Mouse (Mus musculus) liver, adult 2 months (tissue): ENCODE results near the gene Wdr1. TPM values are rescaled to one million over a fixed set of nuclear protein-coding genes. Genes with fewer than 3 reads are reported as not detected.
A peak's percentile ranks its signal among the peaks of the same experiment; 100 is the strongest.

Experiments
- DNase-seq: peaks from one replicate; pipeline ENCODE4 v3.0.0-alpha.2; 2011; ENCODE audit warnings: low read depth, low spot score; ENCODE audit errors: extremely low read depth
- H3K27ac ChIP-seq: fragments of 200-500 bp; replicated peaks from 2 replicates; pipeline ENCODE4 v1.5.1; 2012; ENCODE audit warnings: low read depth, mild to moderate bottlenecking, control low read depth, inconsistent platforms, low read length; ENCODE audit not compliant: insufficient read depth
- H3K27me3 ChIP-seq: fragments of 200-500 bp; 2 replicates; pipeline ENCODE4 v1.6.1; 2012; ENCODE audit warnings: mild to moderate bottlenecking, moderate library complexity, low read length, inconsistent platforms; ENCODE audit not compliant: control insufficient read depth, insufficient read depth
- H3K36me3 ChIP-seq: fragments of 200-500 bp; 2 replicates; pipeline ENCODE4 v1.6.1; 2012; ENCODE audit warnings: low read length, inconsistent platforms; ENCODE audit not compliant: control insufficient read depth, insufficient read depth
- H3K4me1 ChIP-seq: fragments of 200-500 bp; 2 replicates; pipeline ENCODE4 v1.6.1; 2011; ENCODE audit warnings: low read length; ENCODE audit not compliant: control insufficient read depth, insufficient read depth
- H3K4me3 ChIP-seq: fragments of 200-500 bp; 2 replicates; pipeline ENCODE4 v1.5.1; 2011; ENCODE audit warnings: low read depth, mild to moderate bottlenecking, control low read depth, low read length, moderate library complexity; ENCODE audit not compliant: insufficient read depth
- H3K79me2 ChIP-seq: fragments of 200-500 bp; 2 replicates; pipeline ENCODE4 v1.6.1; 2012; ENCODE audit warnings: inconsistent platforms, mild to moderate bottlenecking, low read length, moderate library complexity; ENCODE audit not compliant: control insufficient read depth, insufficient read depth
- H3K9ac ChIP-seq: fragments of 200-500 bp; 2 replicates; pipeline ENCODE4 v1.6.1; 2012; ENCODE audit warnings: low read depth, mild to moderate bottlenecking, control low read depth, inconsistent platforms, low read length
- CTCF ChIP-seq: fragments of 200-500 bp; IDR thresholded peaks from 2 replicates; pipeline ENCODE4 v1.5.1; 2011; ENCODE audit warnings: low read depth, low read length, control low read depth
- POLR2A ChIP-seq: fragments of 200-500 bp; IDR thresholded peaks from 2 replicates; pipeline ENCODE4 v1.6.1; 2011; ENCODE audit warnings: low read length, control low read depth; ENCODE audit not compliant: insufficient read depth; ENCODE audit errors: extremely low read depth
- WGBS: fragments of 180-500 bp; shearing (Covaris S2); methylation state at CpG from one replicate; pipeline ENCODE4 v1.1.7; 2018; 5-methylcytosine and 5-hydroxymethylcytosine counted together
- polyA plus RNA-seq: library from polyadenylated mRNA; depleted of rRNA; stranded (reverse); fragments of >200 nt; gene quantifications from 2 replicates; pipeline ENCODE4 v1.2.3, GENCODE M21; 2012
- total RNA-seq: library from RNA; depleted of rRNA; stranded (reverse); fragments of >200 nt; gene quantifications from 2 replicates; pipeline ENCODE4 v1.2.3, GENCODE M21; 2014

Wdr1 gene
- total and polyA plus RNA-seq, 2 experiments = 40.4 to 42.1 TPM

DNA sequence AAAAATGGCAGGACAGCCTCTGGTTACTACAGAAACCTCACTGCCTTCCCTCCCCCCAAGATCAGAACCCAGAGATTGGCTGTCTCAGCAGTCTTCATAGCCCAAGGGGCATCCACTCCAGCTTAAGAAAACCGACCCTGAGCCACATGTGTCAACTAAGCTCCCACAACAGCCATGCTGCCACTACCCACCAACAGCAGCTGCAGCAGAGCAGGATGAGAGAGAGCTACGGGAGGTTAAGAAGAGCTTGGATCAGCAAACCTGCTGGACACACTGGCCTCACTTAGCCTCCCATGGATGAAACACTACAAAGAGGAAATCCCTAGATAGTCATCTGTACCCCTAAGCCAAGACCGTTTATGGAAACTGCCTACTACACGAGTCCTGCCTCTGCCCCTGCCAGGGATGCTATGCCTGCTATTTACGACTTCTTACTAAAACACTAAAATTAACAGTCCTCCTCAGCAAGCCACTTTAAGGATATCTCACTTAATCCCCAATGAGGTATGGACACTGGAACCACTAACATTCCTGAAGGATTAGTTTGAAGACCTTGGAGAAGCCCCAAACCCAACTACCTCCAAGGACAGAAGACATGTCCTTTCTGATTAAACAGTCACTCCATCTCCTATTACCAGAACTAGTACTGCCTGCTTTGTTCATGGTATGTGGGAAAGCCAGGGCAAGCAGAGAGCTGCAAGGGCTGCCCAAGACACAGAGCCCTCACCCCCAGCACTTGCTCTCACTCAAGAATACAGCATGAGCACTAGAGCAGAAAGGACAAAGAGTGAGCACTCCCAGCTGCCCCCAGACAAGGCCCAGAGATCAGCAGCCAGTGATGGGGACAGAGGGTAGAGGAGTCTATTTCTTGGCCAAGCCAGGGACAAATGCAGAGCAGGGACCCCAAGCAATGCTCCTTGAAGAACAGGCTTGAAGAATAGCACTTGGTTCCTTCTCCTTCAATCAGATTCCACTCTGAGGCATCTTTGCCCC lies 18.3 kb downstream of the Wdr1 start:
- WGBS = 79% methylated on average over 5 of the region's 5 CpGs

DNA sequence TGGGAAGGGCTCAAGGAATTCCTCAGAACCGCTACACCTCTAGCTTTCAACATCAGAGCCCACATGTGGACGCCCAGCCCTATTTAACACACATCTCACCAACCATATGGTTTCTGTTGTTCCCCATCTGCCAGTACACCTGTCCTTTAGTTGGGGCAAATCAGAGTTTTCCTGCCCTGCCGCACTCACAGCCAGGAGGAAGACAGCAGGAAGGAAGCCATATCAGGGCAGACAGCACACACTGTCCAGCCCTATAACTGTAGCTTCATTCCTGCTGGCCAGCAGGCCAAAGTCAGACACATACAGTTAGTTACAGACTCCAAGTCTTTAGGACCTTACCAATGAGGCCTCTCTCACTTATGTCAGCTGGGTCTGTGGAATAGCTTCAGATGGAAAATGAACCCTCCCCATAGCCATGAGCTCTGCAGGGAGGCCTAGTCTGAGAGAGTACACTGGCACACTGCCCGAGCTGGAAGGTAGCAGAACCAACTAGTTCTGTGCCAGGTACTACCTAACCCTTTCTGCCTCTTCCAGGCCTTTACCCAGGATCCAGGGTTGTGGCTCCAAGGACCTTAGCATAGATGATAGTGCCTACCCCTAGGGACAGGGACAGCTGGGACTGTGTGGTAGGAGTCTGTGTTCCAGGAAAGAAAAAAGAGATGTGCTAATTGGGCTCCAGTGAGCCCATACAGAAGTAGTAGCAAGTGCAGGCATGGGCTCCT lies 19.4 kb downstream of the Wdr1 start:
- no peak overlapping the region for H3K27ac ChIP-seq
- TF ChIP-seq CTCF (no peak), POLR2A (no peak)
- no peak overlapping the region for H3K9ac ChIP-seq
- H3K36me3 ChIP-seq = peaks cover 58% of the 10 kb centered on the region
- 80% methylated on average over 4 of the region's 4 CpGs for WGBS
- peaks cover 2% of the 10 kb centered on the region; the same call in 1 of the 2 replicates for H3K4me1 ChIP-seq
- H3K79me2 ChIP-seq = no peaks in the 10 kb centered on the region
- peak; percentile 27 for DNase-seq
- H3K27me3 ChIP-seq = no peaks in the 10 kb centered on the region
- H3K4me3 ChIP-seq = no peak overlapping the region

More for the DNA sequence above, 18.3 kb downstream of the Wdr1 start:
- H3K9ac ChIP-seq = no peak overlapping the region
- H3K4me3 ChIP-seq = no peak overlapping the region
- H3K36me3 ChIP-seq = peaks cover 53% of the 10 kb centered on the region
- DNase-seq = no peak
- H3K27ac ChIP-seq = no peak overlapping the region
- H3K27me3 ChIP-seq = no peaks in the 10 kb centered on the region
- TF ChIP-seq POLR2A (no peak), CTCF (no peak)
- H3K4me1 ChIP-seq = peaks cover 5% of the 10 kb centered on the region; the same call in 1 of the 2 replicates
- no peaks in the 10 kb centered on the region for H3K79me2 ChIP-seq

DNA sequence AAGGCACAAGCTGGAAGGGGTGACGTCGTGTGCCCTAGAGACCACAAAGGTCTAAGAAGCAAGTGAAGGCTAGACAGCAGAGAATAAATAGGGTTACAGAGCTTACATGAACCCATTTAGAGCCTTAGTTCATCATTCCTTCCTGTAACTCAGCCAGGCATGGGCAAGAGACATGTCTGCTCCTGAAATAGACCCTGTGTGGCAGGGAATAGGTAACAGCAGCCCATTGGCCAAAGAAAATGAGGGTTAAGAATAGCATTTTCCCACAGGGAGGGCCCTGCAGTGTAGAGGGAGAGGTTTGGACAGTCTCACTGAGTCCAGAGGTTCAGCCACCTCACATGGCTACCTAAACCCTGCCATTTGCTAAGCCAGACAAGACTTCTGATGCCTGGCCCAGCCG lies 21.3 kb downstream of the Wdr1 start:
- no peaks in the 10 kb centered on the region for H3K27me3 ChIP-seq
- H3K36me3 ChIP-seq = peaks cover 56% of the 10 kb centered on the region
- WGBS = 95% methylated on average over 3 of the region's 3 CpGs
- no peaks in the 10 kb centered on the region for H3K79me2 ChIP-seq
- H3K4me1 ChIP-seq = peaks cover 2% of the 10 kb centered on the region; the same call in 1 of the 2 replicates
- H3K4me3 ChIP-seq = no peak overlapping the region
- H3K9ac ChIP-seq = no peak overlapping the region
- no peak for DNase-seq
- no peak overlapping the region for H3K27ac ChIP-seq
- TF ChIP-seq POLR2A = no peak
- no peak for TF ChIP-seq CTCF

DNA sequence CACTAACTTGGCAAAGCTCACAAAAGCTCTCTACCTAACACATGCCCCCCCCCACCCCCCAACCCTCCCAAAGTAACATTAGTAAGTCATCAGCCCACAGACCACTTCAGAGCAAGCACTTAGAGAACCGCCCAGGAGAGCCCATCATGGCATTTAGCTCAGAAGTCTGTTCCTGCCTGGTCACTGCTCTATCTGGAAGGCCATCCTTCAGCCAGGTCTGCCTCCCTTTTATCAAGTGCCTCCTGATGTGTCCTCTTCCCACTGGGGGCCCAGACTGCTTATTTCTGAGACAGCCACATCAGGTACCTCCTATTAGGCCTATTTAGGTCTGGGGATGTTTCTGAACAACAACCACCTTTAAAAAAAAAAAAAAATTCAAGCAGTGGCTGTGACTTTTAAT lies 22.1 kb downstream of the Wdr1 start:
- Histone ChIP-seq H3K4me3 (no peak overlapping the region), H3K79me2 (no peaks in the 10 kb centered on the region), H3K4me1 (peaks cover 2% of the 10 kb centered on the region; the same call in 1 of the 2 replicates), H3K27ac (no peak overlapping the region), H3K9ac (no peak overlapping the region), H3K27me3 (no peaks in the 10 kb centered on the region), H3K36me3 (peaks cover 53% of the 10 kb centered on the region)
- DNase-seq = no peak
- TF ChIP-seq POLR2A = no peak
- no peak for TF ChIP-seq CTCF
- WGBS = 96% methylated on average over 1 of the region's 1 CpGs

DNA sequence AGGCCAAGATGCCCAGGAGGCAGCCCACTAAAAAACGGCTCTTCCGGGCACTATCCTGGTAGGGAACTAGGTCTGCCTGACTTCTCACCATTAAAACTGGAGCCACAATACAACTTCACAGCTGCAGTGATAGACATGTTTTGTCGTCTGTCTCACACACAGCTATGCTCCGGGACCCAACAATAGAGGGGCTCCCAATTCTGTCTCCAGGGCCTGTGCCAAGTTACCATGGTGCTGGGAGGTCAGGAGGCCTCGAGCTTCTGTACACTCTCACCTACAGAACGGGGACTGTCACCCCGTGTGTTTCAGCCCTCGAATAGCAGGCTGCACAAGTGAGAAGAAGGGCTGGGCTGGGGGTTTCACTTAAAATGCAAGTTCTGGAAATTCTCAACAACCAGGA lies 24.5 kb downstream of the Wdr1 start:
- H3K9ac ChIP-seq = no peak overlapping the region
- no peak for DNase-seq
- H3K27ac ChIP-seq = no peak overlapping the region
- WGBS = 95% methylated on average over 8 of the region's 8 CpGs
- H3K4me3 ChIP-seq = no peak overlapping the region
- H3K4me1 ChIP-seq = no peaks in the 10 kb centered on the region
- H3K36me3 ChIP-seq = peaks cover 45% of the 10 kb centered on the region
- TF ChIP-seq POLR2A (no peak), CTCF (no peak)
- H3K27me3 ChIP-seq = no peaks in the 10 kb centered on the region
- no peaks in the 10 kb centered on the region for H3K79me2 ChIP-seq
